Mouse (Mus musculus) C2C12 (cell line): ENCODE data around the gene Use1.

Source experiments
- MYOD1 ChIP-seq: IDR thresholded peaks from one replicate; pipeline ENCODE4 v1.6.1; 2011; ENCODE audit warnings: low read depth; ENCODE audit not compliant: control insufficient read depth, insufficient read length
- USF1 ChIP-seq: IDR thresholded peaks from one replicate; pipeline ENCODE4 v1.6.1; 2011; ENCODE audit warnings: low read depth, mild to moderate bottlenecking, control low read depth, moderate library complexity

- TF ChIP-seq MYOD1, result no peak
- TF ChIP-seq USF1, result no peak
Measured at GRCm38 (mm10) chr8:71366771-71367528, at the start of gene Use1.
